Mouse (Mus musculus) heart, postnatal 4 days (tissue): ENCODE measurements at regions not wholly inside any gene's neighbourhood (a gene's known extent, or its start where the extent isn't known, plus 50 kb on each side); places are given as distances from the start of the nearest gene placed in this dataset.
"Not testable (repeated sequence)": the region's sequence is repeated elsewhere in the genome, so short reads cannot be mapped to it uniquely, and the experiment has no call there.

Experiments
- DNase-seq: peaks from one replicate; pipeline ENCODE4 v3.0.0; 2021

DNA sequence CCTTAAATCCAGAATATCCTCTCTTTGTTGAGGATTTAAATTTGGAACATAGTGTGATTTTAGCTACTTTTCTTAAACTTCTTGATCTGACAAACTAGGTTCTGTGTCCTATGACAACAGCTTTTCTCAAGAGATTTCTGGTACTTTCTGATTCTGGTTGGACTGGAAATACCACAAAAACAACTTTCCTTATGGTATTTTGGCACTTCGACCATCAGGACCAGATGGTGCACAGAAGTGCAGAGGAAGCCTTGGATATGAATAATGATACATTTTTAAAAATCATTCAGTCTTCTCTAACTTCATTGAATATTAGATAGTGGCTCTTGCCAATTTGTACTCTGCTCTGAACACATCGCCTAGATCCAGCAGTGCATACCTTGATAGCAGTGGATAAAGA lies 303.8 kb upstream of the Flrt2 start:
- DNase-seq, result no peak

DNA sequence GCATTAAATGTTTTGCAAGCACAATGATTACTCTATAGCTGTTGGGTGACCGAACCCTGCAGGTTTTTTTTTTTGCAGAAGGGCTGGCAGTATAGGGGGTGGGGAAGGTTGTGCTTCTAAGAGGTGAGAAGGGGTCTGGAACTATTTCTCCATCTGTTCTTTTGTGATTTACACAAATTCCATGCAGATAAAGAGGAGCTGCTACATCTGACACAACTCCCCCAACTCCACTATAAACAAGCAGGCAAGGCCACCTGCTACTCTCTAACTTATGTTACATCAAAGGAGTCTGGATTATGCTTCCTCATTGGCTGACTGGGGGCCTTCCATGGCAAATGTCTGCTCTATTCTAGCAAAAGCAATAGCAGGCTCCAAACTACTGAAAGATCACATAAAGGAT lies 299.2 kb upstream of the Flrt2 start:
- no peak for DNase-seq

DNA sequence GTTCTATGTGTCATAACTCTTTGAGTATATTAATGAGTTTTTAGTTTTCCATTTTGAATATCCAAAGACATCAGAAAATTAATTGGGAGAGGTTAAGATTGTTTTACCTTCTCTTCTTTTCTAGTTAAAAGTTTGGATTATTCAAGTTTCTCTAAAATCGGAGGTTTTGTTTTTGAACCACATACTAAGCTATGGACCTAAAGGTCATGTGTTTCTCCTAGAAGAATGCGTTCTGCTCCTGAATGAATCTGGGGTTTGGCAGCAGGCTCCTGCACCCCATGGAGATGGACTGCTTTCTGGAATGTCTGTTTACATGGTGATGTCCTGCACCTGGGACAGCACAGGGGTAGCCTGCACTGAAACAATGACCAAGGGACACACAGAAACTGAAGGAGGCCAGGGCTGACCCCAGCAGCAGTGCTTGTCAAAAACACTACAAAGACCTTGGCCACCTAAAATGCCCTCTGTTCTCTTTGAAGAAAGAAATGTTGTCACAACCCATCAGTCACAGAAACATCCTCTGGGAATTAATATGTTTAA lies 297.0 kb upstream of the Flrt2 start:
- DNase-seq, result no peak

DNA sequence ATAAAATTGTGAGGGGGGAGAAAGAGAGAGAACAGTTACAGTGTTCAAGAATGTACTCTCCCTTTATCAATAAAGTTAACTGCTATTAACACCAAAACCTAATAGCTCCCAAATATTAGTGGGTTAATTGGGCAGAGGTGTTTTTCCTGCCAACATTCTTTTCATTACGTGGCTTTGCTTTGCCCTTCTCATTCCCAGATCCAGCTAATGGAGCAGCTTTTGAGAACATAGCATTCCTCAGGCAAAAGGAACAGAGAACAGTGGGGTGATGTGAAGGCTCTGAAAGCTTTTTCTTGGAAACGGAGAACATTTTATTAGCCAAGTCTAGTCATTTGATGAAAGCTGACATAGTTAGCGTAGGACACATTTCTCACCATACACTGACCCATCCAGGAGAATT lies 271.2 kb upstream of the Flrt2 start:
- DNase-seq, result no peak

DNA sequence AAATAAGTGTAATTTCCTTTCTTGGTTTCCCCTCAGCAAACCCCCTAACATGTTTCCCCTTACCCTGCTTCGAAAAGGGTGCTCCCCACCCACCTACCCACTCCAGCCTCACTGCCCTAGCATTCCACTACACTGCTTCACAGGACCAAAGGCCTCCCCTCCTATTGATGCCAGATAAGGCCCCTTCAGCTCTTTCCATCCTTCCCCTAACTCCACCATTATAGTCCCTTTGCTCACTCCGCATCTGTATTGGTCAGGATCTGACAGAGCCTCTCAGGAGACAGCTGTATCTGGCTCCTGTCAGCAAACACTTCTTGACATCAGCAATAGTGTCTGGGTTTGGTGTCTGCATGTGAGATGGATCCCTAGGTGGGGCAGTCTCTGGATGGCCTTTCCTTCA lies 267.3 kb upstream of the Flrt2 start:
- DNase-seq, result no peak

DNA sequence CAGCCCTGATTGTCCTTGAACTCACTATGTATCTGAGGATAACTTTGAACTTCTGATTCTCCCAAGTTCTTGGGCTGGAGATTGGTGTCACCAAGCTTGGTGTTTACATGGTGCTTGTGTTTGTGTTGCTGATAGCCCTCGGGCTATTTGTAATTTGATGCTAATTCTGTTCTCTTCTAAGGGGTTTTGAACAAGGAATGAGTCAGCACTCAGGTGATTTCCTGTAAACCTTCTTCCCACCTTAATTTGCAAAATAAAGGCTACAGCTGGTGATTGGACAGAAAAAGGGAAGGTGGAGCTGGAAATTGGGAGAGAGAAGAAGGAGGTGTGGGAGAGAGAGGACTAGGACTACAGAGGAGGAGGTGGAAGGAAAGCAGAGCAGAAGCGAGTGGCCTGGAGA lies 254.8 kb upstream of the Flrt2 start:
- no peak for DNase-seq

DNA sequence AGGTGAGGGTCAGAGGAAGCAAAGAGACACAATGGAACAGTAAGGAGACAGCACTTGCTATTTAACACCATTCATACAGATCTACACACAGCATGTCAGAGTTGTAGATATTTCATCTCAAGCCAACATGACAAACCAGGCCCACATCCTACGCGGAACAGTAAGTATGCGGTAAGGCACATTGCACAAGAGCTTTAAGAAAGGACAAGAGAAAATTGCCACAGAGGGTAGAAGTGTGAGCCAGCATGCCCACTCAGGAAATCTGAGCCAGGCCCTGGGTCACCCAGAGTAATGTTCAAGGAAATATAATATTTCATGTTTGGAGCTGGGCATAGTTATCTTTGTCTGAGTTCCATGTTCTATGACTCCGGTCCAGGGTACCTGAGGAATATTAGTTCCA lies 234.5 kb upstream of the Flrt2 start:
- DNase-seq, result no peak

DNA sequence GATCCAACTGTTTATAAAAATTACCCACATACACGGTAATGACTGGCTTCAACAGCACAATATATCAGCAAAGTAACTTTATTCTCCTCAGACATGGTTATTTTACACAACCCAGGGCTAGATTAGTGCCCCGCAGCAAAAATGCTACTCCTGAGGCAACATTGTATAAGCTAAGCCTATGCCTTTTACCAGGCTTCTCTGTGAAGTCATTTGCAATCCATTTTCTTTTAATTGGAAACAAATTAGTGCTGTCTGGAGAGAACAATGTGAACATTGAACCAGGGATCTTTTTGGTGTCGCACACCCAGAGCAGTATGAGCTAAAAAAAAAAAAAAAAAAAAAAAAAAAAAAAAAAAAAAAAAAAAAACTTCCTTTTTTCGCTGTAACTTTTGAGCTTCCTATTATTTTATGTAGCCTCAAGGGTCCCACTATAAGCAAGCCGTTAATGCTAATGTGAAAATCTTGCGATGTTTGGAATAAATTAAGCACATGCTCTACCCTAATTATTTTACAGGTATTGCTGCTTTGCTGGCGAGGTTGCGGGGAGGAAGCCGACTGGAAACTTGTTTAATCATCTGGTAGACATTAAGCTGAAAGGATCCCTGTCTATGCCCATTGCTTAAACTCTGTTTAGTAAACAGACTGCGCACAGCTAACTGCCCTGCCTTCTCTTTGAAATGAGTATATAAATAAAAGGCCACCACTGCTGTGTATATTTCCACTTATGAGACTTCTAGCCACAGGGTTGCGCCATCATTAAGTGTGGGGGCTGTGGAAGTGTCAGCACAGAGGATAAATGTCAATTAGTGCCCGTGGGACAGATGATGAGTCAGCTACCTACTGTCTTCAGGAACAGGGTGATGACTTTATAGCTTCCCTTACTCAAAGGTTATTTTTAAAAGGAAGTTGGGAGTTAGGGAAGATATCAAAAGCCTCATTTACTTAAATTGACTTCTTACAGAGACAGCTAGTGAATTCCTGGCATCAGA lies 225.2 kb upstream of the Flrt2 start:
- DNase-seq, result no peak

DNA sequence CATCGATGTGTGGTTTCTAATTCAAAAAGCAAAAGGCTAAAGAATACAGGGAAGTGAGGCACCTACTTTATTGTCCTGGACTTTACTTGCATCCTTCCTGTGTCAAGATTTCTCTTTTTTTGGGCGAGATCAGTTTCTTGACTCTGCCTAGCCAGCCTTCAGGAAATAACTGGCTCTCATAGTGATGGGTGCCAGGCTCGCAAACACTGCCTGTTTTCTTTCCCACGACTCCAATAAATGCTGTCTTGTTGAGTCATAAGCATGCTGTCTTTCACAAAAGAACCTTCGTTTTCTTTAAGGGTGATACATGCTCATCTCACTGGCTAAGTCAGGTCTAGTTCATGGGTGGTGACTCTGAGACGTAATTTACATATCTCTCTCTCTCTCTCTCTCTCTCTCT lies 222.1 kb upstream of the Flrt2 start:
- DNase-seq, result no peak

DNA sequence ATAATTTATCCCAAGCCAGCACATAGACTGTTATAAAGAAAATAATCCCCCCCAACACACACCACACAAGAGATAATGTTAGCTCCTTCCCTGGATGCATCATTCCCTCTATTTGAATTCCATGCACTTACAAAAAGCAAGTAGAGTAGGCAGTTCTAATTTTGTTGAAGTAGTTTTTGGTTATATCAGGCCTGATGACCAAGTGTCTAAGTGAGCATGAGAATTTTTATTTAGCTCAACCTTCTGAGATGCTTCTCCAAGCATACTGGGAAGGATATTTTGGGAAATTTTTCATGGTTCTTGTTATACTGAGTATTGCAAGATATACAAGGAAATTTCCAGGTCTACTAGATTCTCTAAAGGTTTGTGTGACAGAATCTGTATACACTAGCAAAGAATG lies 205.5 kb upstream of the Flrt2 start:
- no peak for DNase-seq

DNA sequence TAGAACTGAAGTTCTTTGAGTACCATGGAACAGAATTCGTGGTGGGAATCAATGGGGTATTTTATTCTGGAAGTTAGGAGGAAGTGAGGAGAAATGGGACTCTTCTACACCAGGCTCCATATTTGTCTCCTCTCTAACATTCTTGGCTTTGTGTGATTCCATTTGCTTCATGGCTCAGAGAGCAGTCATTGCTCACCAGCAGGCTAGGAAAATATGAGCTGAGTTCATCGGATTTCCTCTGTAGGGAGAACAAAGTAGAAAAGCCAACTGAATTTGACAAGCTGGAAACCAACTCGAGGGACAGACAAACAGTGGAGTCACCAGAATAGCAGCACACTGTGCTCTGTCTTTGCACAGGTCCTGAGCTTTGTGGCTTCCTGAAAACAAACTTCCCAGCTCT lies 203.7 kb upstream of the Flrt2 start:
- DNase-seq, result no peak

DNA sequence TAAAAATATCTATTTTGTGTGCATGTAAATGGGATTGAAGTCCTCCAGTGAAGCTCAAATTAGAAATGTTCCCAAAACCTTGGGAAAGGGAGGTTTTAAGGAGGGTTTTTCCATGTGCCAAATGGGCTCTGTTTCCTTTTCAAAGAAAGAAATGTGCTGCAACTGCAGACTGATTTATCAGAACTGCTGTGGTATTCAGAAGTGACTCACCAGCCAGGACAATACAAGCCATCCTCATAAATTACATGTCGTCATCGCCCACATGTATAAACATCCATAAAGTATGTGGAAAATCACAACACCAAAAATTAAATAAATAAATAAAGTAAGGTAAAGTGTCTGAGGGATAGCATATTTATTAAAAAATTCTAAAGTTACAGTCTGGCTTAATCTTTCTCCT lies 202.7 kb upstream of the Flrt2 start:
- DNase-seq, result no peak

DNA sequence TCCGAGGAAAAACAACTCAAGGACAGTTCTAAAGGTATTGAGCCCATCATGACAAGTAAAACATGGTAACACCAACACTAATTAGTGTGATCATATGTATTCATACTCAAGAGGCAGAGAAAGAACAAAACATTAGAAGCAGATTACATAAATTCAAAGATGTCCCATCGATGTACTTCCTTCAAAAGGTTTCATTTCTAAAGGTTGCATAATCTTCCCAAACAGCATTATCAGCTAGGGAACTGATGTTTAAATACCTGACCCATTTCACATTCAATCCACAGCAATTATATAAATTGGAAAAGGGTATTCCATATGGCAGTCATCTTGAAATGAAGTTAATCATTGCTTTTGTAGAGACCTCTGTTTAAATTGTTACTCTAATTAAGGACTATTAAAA lies 202.2 kb upstream of the Flrt2 start:
- no peak for DNase-seq

DNA sequence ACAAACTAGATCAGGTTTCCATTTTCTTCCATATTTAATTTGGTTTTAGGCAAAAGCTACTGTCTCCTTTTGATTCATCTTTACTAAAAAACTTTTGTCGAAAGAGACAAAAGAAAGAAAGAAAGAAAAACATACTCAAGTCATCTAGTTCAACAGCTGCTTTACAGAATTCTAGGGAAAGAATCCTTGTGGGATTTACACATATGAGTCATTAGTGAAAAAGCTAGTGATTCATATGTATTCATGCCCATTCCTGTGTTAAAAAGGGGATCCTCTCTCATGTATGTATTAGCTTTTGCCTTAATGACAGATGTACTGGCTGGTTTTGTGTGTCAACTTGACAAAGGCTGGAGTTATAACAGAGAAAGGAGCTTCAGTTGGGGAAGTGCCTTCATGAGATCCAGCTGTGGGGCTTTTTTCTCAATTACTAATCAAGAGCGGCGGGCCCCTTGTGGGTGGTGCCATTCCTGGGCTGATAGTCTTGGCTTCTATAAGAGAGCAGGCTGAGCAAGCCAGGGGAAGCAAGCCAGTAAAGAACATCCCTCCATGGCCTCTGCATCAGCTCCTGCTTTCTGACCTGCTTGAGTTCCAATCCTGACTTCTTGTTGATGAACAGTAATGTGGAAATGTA lies 200.1 kb upstream of the Flrt2 start:
- DNase-seq, result not testable (repeated sequence)

DNA sequence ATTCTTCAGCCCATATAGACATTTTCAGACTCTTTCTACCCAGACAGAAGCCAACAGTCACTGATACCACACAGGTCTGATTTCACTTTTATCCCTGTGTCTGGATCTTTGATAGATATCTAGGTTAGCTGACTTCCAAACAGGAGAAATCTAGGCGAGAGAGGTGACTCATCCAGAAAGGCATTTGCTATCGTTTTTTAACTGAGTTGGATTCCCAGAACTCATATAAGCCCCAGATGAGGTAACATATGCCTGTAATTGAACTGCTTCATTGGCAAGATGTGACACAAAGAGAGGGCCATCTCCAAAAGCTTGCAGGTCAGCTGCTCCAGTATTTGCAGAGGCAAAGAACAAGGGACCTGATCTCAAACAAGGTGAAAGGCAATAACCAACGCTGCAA lies 190.6 kb upstream of the Flrt2 start:
- DNase-seq, result no peak

DNA sequence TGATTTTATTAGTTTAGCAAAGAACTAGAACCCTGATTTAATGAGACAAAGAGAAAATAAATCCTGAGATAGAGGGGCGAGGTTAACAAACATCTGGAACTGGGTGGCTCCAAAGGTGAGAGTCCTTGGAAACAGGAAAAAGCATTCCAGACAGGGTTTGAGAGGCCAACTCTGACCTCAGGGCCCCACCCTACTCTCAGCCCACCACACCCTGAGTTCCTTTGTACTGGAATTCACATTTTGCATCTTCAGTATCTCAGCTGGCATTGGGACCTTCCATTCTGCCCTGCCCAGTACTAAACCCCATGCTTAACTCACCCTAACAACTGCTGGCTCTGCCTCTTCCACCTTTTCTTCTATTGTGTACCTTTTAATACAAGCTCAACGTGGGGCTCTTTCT lies 172.0 kb upstream of the Flrt2 start:
- DNase-seq, result no peak

DNA sequence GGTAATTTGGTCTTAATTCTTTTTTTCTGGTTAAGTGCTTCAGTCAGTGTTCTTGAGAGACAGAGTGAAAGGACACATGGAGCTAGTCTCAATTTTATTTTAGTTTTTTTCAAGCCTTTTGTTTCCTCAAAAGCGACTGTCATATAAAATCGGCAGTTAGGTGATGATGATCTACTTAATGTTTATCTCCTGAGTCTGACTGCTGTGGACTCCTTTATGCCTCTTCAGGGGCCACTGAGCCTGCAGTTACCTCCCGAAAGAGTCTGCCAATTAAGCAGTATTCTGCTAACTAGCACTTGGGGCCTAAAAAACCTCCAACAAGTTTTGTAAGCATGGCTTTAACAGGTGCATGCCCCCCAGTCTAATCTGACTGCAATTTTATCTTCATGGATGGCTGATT lies 170.0 kb upstream of the Flrt2 start:
- DNase-seq, result no peak

DNA sequence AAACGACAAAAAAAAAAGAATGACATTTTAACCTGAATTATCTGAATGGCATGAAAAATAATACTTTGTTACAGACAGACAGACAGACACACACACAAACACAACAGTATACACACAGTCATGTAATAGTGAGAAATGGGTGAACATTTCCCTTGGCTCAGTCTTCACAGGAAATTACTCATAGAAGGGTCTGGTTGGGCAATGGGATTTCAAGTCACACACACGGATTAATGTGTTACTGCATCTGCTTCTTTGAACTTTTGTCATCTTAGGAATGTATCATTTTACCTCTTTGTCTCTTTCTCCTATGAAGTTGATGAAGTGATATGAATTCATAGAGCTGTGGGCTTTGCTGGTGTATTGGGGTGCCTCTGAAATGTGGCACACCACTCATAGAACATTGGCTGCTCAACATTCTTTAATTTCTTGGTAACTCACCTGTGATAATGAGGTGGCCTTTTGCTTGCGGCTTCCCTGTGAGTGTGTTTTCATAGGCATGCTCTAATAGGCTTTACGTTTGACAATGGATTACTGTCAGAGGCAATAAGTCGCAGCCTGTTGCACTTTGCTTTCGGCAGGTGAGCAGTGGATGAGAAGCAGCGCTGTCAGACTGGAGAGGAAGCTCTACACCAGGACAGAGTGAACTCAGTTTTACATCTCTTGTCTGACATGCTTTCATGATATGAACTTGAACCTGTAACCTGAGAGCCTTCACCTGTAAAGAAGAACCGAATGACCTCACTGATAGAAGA lies 158.0 kb upstream of the Flrt2 start:
- no peak for DNase-seq

DNA sequence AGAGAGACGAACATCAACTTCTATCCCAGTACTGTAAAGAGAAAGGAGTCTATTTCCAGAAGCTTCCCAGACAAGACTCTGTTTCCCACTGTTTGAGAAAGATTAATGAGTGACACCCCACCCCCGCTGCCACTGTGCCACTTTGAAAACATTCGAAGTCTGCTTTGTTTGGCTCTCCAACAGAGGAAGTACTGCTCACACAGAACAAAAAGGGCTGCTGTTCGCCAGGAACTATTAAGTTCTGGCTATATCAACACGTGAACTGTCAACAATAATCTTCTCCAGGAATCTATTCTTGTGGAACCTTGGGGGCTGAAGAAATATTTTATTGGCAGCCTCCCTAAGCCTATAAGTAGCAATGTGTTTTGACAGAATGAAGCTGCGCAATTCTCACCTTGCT lies 144.7 kb upstream of the Flrt2 start:
- no peak for DNase-seq

DNA sequence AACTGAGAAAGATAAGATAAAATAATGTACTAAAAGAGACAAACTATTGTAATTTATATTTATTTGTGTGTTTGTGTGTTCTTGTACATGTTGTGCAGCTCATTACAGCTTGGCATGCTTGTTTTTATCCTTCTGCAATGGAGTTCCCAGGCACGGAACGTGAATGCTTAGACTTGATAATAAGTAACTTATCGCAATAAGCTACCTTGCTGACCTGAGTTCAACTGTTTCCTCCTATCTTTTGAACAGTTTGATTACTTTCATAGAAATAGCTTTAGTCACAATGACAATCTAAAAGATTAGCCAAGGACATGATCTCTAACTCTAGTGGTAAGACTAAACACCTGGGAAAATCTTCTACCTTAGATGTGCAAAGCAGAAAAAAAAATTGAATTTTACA lies 138.9 kb upstream of the Flrt2 start:
- no peak for DNase-seq

DNA sequence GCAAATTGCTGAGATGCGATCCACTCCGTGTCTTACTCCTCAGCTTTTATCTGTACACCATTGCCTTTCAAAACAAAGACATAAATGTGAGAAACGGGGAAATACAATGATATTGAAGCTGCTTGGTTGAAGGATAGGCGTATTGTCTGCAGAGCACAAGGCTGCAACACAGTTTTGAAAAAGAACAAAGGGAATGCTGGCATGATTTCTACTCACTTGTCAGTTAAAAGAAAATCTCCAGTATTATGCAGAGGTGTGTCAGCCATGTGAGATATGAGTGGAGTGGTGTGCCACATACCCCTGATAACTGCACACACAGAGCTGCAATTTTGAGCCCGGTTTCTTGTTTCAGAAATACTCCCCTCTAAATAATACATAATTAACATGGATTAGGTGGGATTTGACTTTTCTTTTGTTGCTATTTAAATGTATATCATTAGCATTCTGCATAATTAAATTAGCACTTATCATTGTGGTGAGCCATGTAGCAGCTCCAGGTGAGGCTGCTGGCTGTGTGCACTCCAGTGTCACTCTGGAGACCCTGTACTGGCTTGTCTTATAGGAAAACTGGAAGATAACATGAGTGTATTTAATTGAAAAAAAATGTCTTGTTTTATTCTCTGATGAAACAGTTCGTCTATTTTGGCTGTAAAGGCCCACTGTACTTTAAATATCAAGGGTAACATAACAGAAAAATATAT lies 133.2 kb upstream of the Flrt2 start:
- DNase-seq, result no peak

DNA sequence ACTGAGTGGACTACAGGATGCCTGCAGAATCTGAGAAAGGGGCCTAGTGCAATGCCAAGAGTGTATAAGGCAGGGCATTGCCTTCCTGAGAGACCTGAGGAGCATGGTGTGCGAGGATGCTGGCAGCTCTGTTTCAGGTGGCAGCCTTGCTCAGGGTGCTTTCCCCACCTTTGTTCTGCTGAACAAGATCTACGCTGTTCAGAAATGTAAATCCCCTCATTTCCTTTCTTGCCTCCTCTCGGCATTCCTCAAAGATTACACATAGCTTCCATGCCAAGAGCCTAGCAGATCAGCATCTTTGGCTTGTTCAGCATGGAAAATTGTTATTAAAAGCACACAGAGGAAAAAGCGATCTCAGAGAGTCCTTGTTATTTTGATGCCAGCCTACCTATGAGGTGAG lies 128.6 kb upstream of the Flrt2 start:
- DNase-seq, result no peak

DNA sequence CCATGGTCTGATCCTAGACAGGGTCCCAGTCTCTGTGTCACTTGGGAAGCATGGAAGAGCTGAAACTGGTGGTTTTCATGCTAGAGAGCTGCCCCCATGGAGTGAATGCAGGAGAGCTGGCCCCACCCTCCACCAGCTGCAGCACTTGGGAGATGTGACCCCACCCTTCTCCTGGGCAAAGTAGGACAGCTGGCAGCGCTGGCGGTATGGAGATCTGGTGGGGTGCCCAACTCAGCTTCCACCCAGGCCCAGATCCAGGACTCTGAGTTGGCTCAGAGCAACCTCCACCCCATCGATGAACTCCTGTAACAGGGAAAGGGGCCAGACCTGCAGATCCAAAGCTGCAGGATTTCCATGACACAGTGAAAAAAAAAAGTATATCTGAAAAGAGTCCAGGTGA lies 115.3 kb upstream of the Flrt2 start:
- DNase-seq, result no peak
